Mouse (Mus musculus) heart, postnatal 0 days (tissue): ENCODE data around the gene Epha8. TPM values are rescaled to one million over a fixed set of nuclear protein-coding genes. Genes with fewer than 3 reads are reported as not detected.

ENCODE experiments used
- ATAC-seq: fragments of 200-750 bp; cut with Nextera tagmentation; 2 replicates; pipeline ENCODE4 v1.8.0; 2017; ENCODE audit warnings: low read depth, moderate number of reproducible peaks, moderate library complexity; ENCODE audit not compliant: insufficient read depth
- DNase-seq: peaks from one replicate; pipeline ENCODE4 v3.0.0-alpha.2; 2016; ENCODE audit warnings: low spot score
- H3K27ac ChIP-seq: fragments of 300-500 bp; sonication (generic); 2 replicates; pipeline ENCODE4 v1.5.1; 2014; ENCODE audit warnings: low read depth, mild to moderate bottlenecking
- H3K27me3 ChIP-seq: fragments of 300-500 bp; sonication (generic); 2 replicates; pipeline ENCODE4 v1.6.1; 2014; ENCODE audit warnings: low read length, mixed read lengths; ENCODE audit not compliant: control insufficient read depth, insufficient read depth
- H3K36me3 ChIP-seq: fragments of 300-500 bp; sonication (generic); replicated peaks from 2 replicates; pipeline ENCODE4 v1.6.1; 2014; ENCODE audit warnings: low read length, mixed read lengths; ENCODE audit not compliant: control insufficient read depth, insufficient read depth
- H3K4me1 ChIP-seq: fragments of 300-500 bp; sonication (generic); 2 replicates; pipeline ENCODE4 v1.6.1; 2014; ENCODE audit warnings: antibody characterized with exemption; ENCODE audit not compliant: control insufficient read depth, insufficient read depth
- H3K4me2 ChIP-seq: fragments of 300-500 bp; sonication (generic); 2 replicates; pipeline ENCODE4 v1.6.1; 2014; ENCODE audit warnings: low read depth, mild to moderate bottlenecking, low read length, moderate library complexity
- H3K4me3 ChIP-seq: fragments of 300-500 bp; sonication (generic); 2 replicates; pipeline ENCODE4 v1.5.1; 2014; ENCODE audit warnings: low read depth, low read length
- H3K9ac ChIP-seq: fragments of 300-500 bp; sonication (generic); replicated peaks from 2 replicates; pipeline ENCODE4 v1.6.1; 2014; ENCODE audit warnings: low read depth, low read length, mixed read lengths
- H3K9me3 ChIP-seq: fragments of 300-500 bp; sonication (generic); replicated peaks from 2 replicates; pipeline ENCODE4 v1.6.1; 2016; ENCODE audit warnings: low read length; ENCODE audit not compliant: control insufficient read depth
- CTCF ChIP-seq: IDR thresholded peaks from 2 replicates; pipeline ENCODE4 v1.5.1; 2016; ENCODE audit warnings: antibody characterized with exemption, control low read depth, low read depth
- EP300 ChIP-seq: IDR thresholded peaks from 2 replicates; pipeline ENCODE4 v1.6.1; 2016; ENCODE audit warnings: antibody characterized with exemption, low read depth
- WGBS: fragments of 180-500 bp; shearing (Covaris S2); extraction: QIAGEN DNeasy Blood & Tissue Kit; methylation state at CpG from one replicate; pipeline ENCODE4 v1.1.7; 2014; 5-methylcytosine and 5-hydroxymethylcytosine counted together
- polyA plus RNA-seq: library from polyadenylated mRNA; unstranded; fragments of >200 nt; fragmentation: Nextera tagmentation; extraction: Ambion mirVana; gene quantifications from 2 replicates; pipeline ENCODE4 v1.2.1, GENCODE M21; 2015
- total RNA-seq: library from RNA; depleted of rRNA; stranded (reverse); fragments of >200 nt; gene quantifications from 2 replicates; pipeline ENCODE4 v1.2.3, GENCODE M21; 2014; ENCODE audit warnings: low replicate concordance

Gene Epha8
- total and polyA plus RNA-seq, 2 experiments from 2014 or later: 0.08 TPM; not detected in 1

DNA sequence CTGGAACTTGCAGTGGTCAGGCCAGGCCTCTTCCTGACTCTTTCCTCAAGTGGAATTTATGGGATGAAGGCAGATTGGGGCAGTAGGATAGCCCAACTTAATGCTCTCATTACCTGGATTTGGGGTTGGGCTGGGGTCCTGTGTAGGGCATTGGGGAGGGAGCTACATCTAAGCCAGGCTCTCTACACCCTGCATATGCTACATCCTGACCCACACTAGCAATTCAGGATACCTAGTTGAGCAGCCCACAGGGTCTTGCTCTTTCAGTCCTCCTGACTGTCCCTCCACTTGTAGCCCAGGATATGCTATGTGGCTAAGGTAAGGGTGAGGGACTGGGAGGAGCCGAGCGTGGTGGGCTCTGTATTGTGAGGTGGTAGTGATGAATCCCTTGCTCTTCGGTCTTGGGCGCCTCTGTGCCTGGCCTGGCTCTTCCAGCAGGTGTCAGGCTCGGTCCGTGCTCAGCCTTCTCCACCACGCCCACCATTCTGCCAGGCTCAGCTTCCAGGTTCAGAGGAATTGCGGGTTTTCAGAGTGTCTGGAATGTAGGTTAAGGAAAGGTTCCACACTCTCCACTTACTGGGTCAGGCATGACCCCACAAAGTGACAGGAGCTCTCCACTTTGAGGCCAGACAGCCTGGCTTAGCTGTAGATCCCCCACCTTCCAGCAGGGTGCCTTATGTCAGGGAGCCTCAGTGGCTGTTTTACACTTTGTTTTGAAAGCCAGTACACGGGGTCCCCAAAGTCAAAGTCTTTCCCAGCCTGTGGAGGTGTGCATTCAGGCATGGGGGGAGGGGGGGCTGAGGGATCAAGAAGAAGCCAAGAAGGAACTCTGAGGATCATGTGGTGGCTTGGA is 62.7 kb downstream of the Epha8 start:
- no peak for TF ChIP-seq EP300
- peak; percentile 66 for TF ChIP-seq CTCF
- no peak overlapping the region for H3K4me3 ChIP-seq
- no peaks in the 10 kb centered on the region for H3K4me1 ChIP-seq
- no peak overlapping the region for H3K9ac ChIP-seq
- 3% methylated on average over 9 of the region's 9 CpGs for WGBS
- H3K4me2 ChIP-seq: no peak overlapping the region
- no peaks in the 10 kb centered on the region for H3K36me3 ChIP-seq
- no peaks in the 10 kb centered on the region for H3K9me3 ChIP-seq
- H3K27me3 ChIP-seq: peaks cover 72% of the 10 kb centered on the region
- ATAC-seq (peak; percentile 53), DNase-seq (no peak)
- H3K27ac ChIP-seq: no peak overlapping the region

DNA sequence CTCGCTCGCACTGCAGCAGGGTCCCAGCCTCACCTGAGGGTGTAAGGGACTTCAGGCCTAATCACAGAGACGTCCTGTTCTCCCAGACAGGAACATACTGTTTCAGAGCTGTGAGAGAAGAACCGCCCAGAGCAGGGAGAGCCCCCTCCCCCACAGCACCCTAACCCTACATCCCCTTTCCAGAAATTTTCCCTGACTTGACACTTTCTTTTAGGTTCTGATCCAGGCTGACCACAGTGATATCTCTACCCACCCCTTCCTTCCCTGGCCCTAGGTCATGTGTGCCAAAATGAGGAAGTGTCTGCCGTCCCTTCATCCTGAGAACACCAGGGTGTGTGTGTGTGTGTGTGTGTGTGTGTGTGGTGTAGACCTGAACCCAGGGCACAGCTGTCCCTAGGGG is 63.8 kb downstream of the Epha8 start, which contains the start of gene C1qc:
C1qc (minus strand) TSS at position 255 of the 400 bp plus-strand sequence.
- no peak within 1 kb of the TSS for H3K27ac ChIP-seq
- DNase-seq (no peak), ATAC-seq (no peak; the same call in 1 of the 2 replicates)
- H3K4me3 ChIP-seq: no peak within 1 kb of the TSS
- H3K27me3 ChIP-seq: peaks cover 61% of the 10 kb centered on the region
- no peak within 1 kb of the TSS for H3K4me2 ChIP-seq
- no peaks in the 10 kb centered on the region for H3K36me3 ChIP-seq
- H3K9ac ChIP-seq: no peak within 1 kb of the TSS
- WGBS: 40% methylated on average over 5 of the region's 5 CpGs
- H3K4me1 ChIP-seq: no peaks in the 10 kb centered on the region
- no peak for TF ChIP-seq EP300
- no peak for TF ChIP-seq CTCF
- H3K9me3 ChIP-seq: no peaks in the 10 kb centered on the region

DNA sequence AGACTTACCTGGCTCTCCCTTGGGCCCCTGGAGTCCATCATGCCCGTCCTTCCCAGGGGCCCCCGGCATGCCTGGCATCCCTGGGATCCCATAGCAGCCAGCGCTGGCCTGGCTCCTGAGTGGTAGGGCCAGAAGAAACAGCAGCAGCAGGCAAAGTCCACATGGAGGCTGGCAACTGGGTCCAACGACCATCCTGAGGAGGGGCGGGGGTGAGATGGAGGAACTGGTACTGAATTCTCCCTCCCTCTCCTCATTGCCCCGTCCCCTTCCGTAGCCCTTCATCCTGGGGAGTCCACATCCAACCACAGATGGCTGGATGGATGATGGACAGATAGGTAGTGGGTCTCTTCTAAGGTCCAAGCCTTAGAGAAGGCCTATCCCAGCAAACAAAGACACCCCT is 64.2 kb downstream of the Epha8 start:
- Histone ChIP-seq H3K4me1 (no peaks in the 10 kb centered on the region), H3K4me2 (no peak overlapping the region), H3K27me3 (peaks cover 56% of the 10 kb centered on the region), H3K27ac (no peak overlapping the region), H3K9ac (no peak overlapping the region), H3K9me3 (no peaks in the 10 kb centered on the region), H3K4me3 (no peak overlapping the region), H3K36me3 (no peaks in the 10 kb centered on the region)
- TF ChIP-seq EP300 (no peak), CTCF (no peak)
- WGBS: 50% methylated on average over 7 of the region's 7 CpGs
- no peak for DNase-seq
- no peak for ATAC-seq

DNA sequence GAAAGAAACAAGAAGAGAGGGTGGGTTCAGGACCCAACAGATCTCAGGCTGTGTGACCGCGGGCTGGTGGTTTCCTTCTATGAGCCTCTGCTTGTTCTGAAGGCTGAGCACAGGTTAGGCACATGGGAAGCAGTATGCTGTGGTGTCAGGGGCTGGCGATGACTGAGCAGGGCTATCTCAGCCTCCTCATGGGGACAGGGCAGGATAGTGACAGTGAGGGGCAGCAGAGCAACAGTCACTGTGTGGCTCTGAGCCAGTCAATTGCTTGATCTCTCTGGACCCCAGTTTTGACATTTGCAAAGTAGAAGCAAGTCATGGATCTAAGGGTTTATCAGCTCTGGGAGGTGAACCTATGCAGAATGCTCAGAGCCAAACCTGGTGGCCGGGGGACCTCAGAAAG is 65.5 kb downstream of the Epha8 start:
- H3K4me1 ChIP-seq: no peaks in the 10 kb centered on the region
- H3K27ac ChIP-seq: no peak overlapping the region
- DNase-seq (no peak), ATAC-seq (no peak)
- no peak overlapping the region for H3K9ac ChIP-seq
- TF ChIP-seq CTCF (no peak), EP300 (no peak)
- no peaks in the 10 kb centered on the region for H3K9me3 ChIP-seq
- no peaks in the 10 kb centered on the region for H3K36me3 ChIP-seq
- 88% methylated on average over 4 of the region's 4 CpGs for WGBS
- peaks cover 44% of the 10 kb centered on the region for H3K27me3 ChIP-seq
- no peak overlapping the region for H3K4me3 ChIP-seq
- H3K4me2 ChIP-seq: no peak overlapping the region

DNA sequence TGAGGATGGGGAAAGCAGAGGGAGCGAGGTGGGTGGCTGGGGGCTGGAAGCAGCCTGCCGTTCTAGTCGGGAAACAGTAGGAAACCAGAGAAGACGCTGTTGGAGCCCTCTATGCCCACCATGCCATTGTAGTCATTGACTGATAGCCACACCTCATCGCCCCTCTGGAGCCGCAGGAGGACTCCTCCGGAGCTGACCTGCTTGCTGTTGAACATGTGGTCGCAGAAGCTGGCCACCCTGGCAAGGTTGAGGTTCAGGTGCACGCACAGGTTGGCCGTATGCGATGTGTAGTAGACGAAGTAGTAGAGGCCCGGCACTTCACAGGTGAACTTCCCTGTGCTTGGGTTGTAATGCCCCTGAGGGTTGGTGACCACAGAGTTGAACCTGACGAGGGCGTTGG is 66.6 kb downstream of the Epha8 start:
- H3K4me1 ChIP-seq: no peaks in the 10 kb centered on the region
- H3K9ac ChIP-seq: no peak overlapping the region
- H3K4me2 ChIP-seq: no peak overlapping the region
- TF ChIP-seq EP300 (no peak), CTCF (no peak)
- WGBS: 80% methylated on average over 15 of the region's 15 CpGs
- H3K27me3 ChIP-seq: peaks cover 34% of the 10 kb centered on the region
- H3K9me3 ChIP-seq: no peaks in the 10 kb centered on the region
- H3K36me3 ChIP-seq: no peaks in the 10 kb centered on the region
- H3K27ac ChIP-seq: no peak overlapping the region
- no peak overlapping the region for H3K4me3 ChIP-seq
- no peak for DNase-seq
- no peak for ATAC-seq
